Mouse (Mus musculus) hindlimb bud, embryonic 11.5 days (tissue): Measurements from ENCODE around the gene Ugt8a.

Experiments used
- DNase-seq: peaks from one replicate; pipeline ENCODE4 v3.0.0-alpha.2; 2012; ENCODE audit warnings: low read depth, low spot score; ENCODE audit errors: extremely low spot score

Gene Ugt8a

DNA sequence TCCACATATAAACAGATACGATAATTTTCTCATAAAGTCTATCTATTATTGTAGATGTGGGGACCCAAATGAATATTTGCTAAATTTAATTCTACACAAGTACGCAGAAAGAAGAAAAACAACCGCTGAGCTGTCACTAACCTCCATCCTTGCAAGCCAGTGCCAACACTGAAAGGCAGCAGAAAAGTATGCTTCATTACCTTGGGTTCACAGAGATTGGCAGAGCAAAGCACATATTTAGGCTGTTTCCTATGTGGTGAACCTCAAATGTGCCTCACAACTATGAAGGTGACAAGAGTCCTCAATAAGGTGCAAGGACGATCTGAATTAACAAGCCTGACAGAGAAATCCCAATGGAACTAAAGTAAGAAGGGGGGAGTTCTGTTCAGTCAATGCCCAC is 64.0 kb downstream of the Ugt8a start:
- DNase-seq: no peak

DNA sequence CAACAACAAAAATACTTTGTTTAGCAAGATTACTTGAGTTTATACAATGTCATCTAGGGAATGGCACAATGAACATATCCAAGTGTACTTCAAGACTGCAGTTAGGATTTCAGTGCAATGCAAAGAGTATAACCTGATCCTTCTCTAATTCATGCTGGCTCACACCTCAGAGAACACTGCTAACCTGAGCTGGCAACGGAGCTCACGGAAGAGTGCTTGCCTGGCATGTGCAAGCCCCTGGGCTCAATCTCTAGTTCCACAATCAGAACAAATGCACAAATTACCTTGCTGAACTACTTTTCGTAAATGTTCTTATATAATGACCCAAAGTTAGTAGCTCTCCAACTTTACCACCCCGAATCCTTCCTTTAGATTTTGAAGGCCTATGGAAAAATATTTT is 68.5 kb downstream of the Ugt8a start:
- no peak for DNase-seq

DNA sequence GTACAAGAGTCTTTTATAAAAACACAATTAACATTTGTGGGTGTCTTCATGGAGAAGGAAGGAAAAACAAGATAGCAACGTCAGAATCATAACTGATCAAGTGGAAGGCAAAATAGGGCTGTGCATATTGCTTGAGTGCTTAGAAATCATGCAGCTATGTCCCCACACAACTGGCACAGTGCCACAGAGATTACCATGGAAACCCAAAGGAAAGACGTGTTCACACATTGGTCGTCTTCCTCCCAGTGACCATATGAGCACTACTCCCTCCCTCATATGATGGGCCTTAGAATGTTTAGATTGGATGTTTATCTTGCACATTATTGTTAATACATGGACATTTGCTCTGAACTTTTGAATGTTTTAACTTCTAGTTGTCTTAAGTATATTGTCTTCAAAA is 76.8 kb downstream of the Ugt8a start:
- no peak for DNase-seq

DNA sequence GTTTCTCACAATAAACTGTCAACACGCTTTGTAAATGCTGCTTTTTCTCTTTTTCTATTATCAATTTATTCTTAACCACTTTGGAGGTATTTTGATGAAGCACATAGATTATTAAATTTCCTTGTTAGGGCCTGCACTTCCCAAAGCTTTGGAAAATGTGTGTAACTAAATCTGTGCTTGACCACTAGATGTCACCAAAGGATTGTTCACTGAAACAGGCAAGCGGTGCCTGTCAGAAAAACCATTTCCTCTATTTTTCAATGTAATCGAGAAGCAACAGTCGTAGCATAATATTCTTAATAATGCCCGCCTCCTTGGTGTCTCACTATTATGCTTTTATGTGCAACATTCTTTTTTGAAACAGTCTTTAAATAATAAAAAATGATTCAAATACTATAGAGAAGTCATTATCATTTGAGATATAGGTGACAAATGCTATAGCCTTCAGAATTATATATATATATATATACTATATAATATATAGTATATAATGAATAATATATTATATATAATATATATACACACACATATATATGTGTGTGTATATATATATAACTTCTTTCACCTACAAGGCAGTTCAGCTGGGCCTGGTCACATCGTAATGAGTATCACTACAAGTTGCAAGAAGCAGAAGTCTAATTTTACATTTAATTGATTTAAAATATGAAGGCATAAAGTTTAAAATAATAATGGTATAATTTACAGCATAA is 89.1 kb downstream of the Ugt8a start:
- peak; percentile 31 for DNase-seq

DNA sequence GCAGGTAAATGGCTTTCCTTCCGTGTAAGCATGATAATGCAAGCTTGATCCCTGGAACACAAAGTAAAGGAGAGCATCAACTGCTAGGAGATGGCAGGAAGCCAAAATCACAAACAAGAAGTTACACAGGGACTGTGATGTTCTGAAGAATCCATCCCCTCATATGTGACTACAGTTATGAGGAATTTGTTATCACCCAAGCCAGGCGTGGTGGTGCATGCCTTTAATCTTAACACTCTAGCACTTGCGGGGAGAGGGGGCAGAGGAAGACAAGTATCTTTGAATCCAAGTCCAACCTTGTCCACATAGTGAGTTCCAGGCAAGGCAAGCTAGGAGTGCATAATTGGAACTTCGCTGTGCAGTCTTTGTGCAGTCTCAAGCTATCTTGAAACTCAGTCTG is 110.4 kb downstream of the Ugt8a start:
- no peak for DNase-seq

DNA sequence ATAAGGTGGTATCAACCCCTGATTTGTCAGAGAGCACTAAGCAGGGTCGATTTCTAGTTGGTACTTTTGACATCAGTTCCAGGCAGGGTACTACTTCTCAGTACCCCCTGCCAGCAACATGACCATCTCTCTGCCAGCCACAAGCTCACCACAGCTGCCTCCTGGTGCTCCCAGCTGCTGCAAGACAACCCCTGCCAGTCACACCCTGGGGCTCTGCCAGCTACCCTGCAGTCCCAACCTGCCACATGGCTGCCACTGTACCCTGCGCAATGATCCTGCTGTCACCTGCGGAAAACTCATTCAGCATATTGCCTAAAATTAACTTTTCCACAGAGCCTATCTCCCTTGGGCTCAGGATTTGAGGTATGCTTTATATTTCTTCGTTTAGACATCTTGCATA is 111.2 kb downstream of the Ugt8a start:
- DNase-seq: no peak

DNA sequence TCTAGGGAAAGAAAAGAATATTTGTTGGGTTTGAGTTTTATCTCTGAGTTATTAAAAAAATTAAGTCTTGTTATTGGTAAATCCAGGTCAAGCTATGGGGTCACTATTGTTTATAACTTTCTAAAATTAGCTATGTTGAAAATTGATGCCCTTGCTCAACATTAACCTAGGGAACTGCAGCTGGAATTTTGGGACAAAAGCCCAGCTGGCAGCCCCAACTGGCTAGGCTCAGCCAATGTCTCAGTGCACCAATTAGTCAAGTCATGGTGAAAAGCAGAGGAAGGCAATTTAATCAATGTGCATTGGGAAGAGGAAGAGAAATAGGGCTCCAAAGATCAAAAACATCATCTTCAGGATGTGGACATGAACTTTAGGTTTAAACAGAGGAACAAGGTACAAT is 118.7 kb downstream of the Ugt8a start:
- DNase-seq: no peak
